Mouse (Mus musculus) cerebellum, adult 18-20 months (tissue): ENCODE measurements around the gene Luzp4.
"Not testable (repeated sequence)": the region's sequence is repeated elsewhere in the genome, so short reads cannot be mapped to it uniquely, and the experiment has no call there.

Source experiments
- DNase-seq, 2 experiments: peaks; one replicate each; pipeline ENCODE4 v3.0.0; 2021

The Luzp4 gene

GRCm38 (mm10) chrX:148857340-148857739 lies at the start of gene Luzp4:
Gene Luzp4 (plus strand): TSS chrX:148857640.
- not testable (repeated sequence) for DNase-seq

GRCm38 (mm10) chrX:148841801-148842200 lies 15.6 kb upstream of the Luzp4 start:
- not testable (repeated sequence) for DNase-seq
